Mouse (Mus musculus) midbrain, embryonic 12.5 days (tissue): ENCODE measurements around the gene 4933407L21Rik. TPM values are rescaled to one million over a fixed set of nuclear protein-coding genes. Genes with fewer than 3 reads are reported as not detected.

Experiments used
- ATAC-seq: fragments of 200-750 bp; cut with Nextera tagmentation; 2 replicates; pipeline ENCODE4 v1.8.0; 2017; ENCODE audit warnings: low read depth, moderate TSS enrichment, moderate library complexity; ENCODE audit not compliant: low FRiP score
- H3K27ac ChIP-seq: fragments of 300-500 bp; sonication (generic); replicated peaks from 2 replicates; pipeline ENCODE4 v1.5.1; 2016; ENCODE audit warnings: mild to moderate bottlenecking
- H3K27me3 ChIP-seq: fragments of 300-500 bp; sonication (generic); 2 replicates; pipeline ENCODE4 v1.6.1; 2016; ENCODE audit warnings: mild to moderate bottlenecking
- H3K36me3 ChIP-seq: fragments of 300-500 bp; sonication (generic); 2 replicates; pipeline ENCODE4 v1.6.1; 2016
- H3K4me1 ChIP-seq: fragments of 300-500 bp; sonication (generic); 2 replicates; pipeline ENCODE4 v1.6.1; 2016
- H3K4me2 ChIP-seq: fragments of 300-500 bp; sonication (generic); replicated peaks from 2 replicates; pipeline ENCODE4 v1.6.1; 2016; ENCODE audit warnings: mild to moderate bottlenecking, moderate library complexity
- H3K4me3 ChIP-seq: fragments of 300-500 bp; sonication (generic); 2 replicates; pipeline ENCODE4 v1.5.1; 2016; ENCODE audit warnings: mild to moderate bottlenecking
- H3K9ac ChIP-seq: fragments of 300-500 bp; sonication (generic); replicated peaks from 2 replicates; pipeline ENCODE4 v1.6.1; 2016; ENCODE audit warnings: mild to moderate bottlenecking, moderate library complexity
- H3K9me3 ChIP-seq: fragments of 300-500 bp; sonication (generic); 2 replicates; pipeline ENCODE4 v1.6.1; 2016; ENCODE audit warnings: mild to moderate bottlenecking
- WGBS: fragments of 180-500 bp; shearing (Covaris S2); methylation state at CpG from one replicate; pipeline ENCODE4 v1.1.7; 2016; 5-methylcytosine and 5-hydroxymethylcytosine counted together
- polyA plus RNA-seq: library from polyadenylated mRNA; unstranded; fragments of >200 nt; fragmentation: Nextera tagmentation; extraction: Ambion mirVana; gene quantifications from 2 replicates; pipeline ENCODE4 v1.2.1, GENCODE M21; 2016

The 4933407L21Rik gene
- polyA plus RNA-seq, 1 experiment from 2014 or later: 3.0 TPM

DNA sequence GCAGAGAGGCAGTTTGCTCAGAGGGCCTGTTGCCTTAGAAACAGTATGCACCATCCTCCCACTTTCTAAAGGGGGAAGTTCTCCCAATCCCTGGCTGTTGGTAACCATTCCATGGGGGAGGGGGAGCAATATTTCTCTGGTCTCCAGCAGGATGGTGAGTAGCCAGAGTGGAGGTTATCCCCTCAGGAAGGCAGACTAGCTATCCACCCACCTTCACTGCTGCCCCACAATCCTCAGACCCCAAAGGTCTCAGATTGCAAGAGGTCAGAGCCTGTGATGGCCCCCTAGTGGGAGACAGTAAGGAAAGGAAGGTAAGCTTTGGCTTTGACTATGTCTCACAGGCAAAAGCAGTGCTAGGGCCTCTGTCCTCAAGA is 28.9 kb upstream of the 4933407L21Rik start:
- Histone ChIP-seq H3K4me1 (peaks cover 75% of the 10 kb centered on the region), H3K36me3 (peaks cover 14% of the 10 kb centered on the region), H3K9ac (peak overlapping the region; percentile 29; the same call in 1 of the 2 replicates), H3K27ac (peak overlapping the region; percentile 73), H3K4me2 (peak overlapping the region; percentile 85), H3K4me3 (no peak overlapping the region), H3K27me3 (no peaks in the 10 kb centered on the region), H3K9me3 (no peaks in the 10 kb centered on the region)
- no peak for ATAC-seq

DNA sequence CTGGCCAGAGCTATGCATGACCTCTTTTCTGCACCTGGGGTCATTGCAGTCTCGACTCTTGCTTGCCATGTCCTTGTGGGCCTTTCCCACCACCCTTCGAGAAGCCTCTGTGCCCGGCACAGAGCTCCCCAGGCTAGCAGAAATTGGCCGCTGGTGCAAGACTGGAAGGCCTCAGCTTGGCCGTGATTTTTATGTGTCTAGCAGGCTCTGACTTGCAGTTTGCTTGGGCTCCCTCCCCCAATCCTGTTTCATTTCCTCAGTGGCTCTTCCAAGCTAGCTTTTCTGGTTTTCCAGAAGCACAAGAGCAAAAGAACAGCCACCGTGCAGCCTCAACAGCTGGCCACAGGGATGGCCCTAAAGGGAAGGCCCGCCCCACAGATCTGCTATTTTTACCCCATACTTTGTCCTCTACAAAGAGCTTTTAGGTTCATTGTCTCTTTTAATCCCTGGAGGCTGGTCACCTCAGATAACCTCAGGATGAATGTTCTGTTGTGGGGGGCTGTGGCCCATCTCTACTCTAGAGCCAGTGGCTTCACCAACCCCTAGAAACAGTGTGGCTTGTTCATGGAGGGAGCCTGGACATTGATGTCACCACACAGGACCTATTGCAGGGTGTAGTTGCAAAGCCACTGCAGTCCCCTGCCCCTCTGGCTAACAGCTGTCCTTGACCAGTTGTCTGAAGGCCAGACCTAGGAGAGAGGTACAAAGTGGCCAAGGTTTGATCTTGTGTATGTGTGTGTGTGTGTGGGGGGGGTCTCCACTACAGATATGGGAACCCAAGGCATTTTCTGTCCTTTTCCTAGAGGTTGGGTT is 27.6 kb upstream of the 4933407L21Rik start:
- no peak overlapping the region for H3K27ac ChIP-seq

DNA sequence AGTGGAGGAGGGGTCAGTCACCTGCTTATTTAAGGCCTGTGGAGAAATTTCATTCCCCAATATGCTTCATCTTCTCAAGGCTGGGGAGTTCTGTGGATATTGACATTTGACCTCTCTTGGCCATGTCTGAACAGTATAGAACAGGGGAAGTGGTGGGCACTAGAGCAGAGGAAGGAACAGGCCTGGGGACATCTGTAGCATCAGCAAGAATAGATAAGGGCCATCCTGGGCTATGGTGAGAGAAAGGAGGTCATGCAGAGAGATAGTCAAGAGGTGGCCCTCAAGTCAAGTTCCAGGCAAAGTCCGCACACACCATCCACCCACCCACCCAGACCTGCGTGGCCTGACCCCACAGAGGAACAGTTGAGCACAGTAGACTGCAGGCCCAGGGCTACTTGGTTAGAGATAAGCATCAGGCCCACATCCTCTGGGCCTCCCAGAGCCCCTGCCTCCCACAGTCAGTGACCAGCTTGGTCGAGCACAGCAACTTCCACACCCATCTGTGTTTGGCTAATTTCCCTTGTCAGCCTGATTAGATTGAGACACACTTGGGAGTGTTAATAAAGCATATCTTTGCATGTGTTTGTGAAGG is 26.7 kb upstream of the 4933407L21Rik start:
- Histone ChIP-seq H3K9me3 (no peaks in the 10 kb centered on the region), H3K27ac (peak overlapping the region; percentile 39), H3K4me3 (no peak overlapping the region), H3K4me2 (no peak overlapping the region), H3K9ac (no peak overlapping the region), H3K27me3 (no peaks in the 10 kb centered on the region), H3K36me3 (peaks cover 35% of the 10 kb centered on the region), H3K4me1 (peaks cover 60% of the 10 kb centered on the region)
- 79% methylated on average over 3 of the region's 3 CpGs for WGBS
- peak; percentile 47 for ATAC-seq

More for the DNA sequence above, 27.6 kb upstream of the 4933407L21Rik start:
- Histone ChIP-seq H3K4me2 (no peak overlapping the region), H3K4me3 (no peak overlapping the region), H3K4me1 (peaks cover 69% of the 10 kb centered on the region), H3K9ac (no peak overlapping the region), H3K9me3 (no peaks in the 10 kb centered on the region), H3K36me3 (peaks cover 27% of the 10 kb centered on the region), H3K27me3 (no peaks in the 10 kb centered on the region)
- 67% methylated on average over 7 of the region's 7 CpGs for WGBS
- no peak for ATAC-seq

DNA sequence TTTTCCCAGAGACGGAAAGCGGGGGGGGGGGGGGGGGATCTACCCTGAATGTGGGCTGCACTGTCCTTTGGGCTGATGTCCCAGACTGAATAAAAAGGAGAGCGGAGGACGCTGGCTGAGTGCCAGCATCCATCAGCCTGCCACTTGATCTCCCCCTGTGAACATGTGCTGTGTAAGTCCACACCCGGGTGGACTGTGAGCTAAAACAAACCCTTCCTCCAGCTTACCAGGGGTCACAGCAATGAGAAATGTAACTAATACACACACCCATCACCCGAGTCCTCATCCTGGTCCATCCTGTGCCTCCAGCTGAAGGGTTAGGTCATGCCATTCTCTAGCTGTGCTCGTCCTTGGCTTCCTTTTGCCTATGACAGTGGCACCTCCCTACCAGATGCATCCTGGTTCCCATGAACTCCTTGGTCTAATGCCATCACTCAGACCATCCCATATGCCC is 26.1 kb upstream of the 4933407L21Rik start:
- 54% methylated on average over 7 of the region's 7 CpGs for WGBS
- no peak overlapping the region for H3K4me3 ChIP-seq
- H3K4me1 ChIP-seq: peaks cover 55% of the 10 kb centered on the region
- no peak overlapping the region for H3K4me2 ChIP-seq
- no peaks in the 10 kb centered on the region for H3K27me3 ChIP-seq
- peak; percentile 64 for ATAC-seq
- no peak overlapping the region for H3K9ac ChIP-seq
- H3K9me3 ChIP-seq: no peaks in the 10 kb centered on the region
- H3K27ac ChIP-seq: peak overlapping the region; percentile 39
- H3K36me3 ChIP-seq: peaks cover 41% of the 10 kb centered on the region

DNA sequence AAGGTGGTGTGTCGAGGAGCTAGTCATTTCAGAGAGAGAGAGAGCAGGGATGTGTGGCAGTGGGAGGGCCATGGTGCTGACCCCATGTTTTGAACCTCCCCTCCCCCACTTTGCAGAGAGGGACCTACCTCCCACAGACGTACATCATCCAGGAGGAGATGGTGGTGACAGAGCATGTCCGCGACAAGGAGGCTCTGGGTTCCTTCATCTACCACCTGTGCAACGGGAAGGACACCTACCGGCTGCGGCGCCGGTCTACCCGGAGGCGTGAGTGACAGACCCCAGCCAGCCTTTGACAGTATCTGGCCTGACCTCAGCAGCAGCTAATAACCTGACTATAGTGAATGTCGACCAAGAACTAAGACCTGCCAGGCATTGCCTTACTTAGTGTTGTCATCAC is 21.4 kb upstream of the 4933407L21Rik start:
- Histone ChIP-seq H3K4me3 (no peak overlapping the region), H3K36me3 (peaks cover 61% of the 10 kb centered on the region), H3K4me1 (peaks cover 9% of the 10 kb centered on the region), H3K4me2 (no peak overlapping the region), H3K9ac (no peak overlapping the region), H3K9me3 (no peaks in the 10 kb centered on the region), H3K27me3 (no peaks in the 10 kb centered on the region), H3K27ac (no peak overlapping the region)
- WGBS: 93% methylated on average over 12 of the region's 12 CpGs
- no peak for ATAC-seq

DNA sequence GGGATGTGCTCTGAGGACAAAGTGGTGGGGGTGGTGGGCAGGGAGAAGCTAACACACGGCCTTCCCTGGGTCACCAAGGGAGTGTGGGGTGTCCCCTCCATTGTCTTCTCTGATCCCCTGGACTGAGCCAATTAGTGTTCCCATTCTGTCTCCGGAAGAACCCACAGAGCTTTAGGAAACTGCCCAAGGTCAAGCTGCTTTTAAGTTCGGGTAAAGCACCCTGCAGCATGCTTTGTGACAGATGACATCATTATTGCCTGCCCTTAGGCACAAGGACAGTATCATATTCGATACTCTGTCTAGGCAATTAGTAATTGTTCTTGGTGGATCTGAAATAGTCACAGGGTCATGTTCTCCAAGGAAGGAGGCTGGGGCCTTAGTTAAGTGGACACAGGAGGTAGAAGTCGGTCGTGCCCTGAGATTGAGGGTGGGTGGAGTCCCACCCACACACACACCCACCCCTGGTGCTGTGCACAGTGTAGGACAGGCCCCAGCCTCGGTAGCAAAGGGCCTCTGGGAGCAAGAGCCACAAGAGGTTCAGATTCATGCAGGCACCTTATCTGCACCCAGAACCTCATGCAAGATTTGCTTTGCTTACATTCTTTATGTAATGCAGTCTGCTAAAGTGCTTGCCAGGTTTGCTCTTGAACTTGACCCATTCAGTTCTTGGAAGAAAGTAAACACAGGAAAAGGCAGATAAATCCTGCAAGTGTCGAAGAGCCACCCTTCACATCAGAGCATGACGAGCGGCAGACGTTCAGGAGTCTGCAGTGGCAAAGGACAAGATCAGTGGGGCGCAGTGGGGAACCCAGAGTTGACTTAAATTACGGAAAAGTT is 19.3 kb upstream of the 4933407L21Rik start:
- H3K27me3 ChIP-seq: no peaks in the 10 kb centered on the region
- ATAC-seq: 0 out of 2 replicates have a peak, but pooled peaks have one; percentile 45
- no peak overlapping the region for H3K4me2 ChIP-seq
- H3K9me3 ChIP-seq: no peaks in the 10 kb centered on the region
- H3K9ac ChIP-seq: no peak overlapping the region
- H3K36me3 ChIP-seq: peaks cover 50% of the 10 kb centered on the region
- peak overlapping the region; percentile 8; the same call in 1 of the 2 replicates for H3K27ac ChIP-seq
- H3K4me1 ChIP-seq: no peaks in the 10 kb centered on the region
- WGBS: 69% methylated on average over 13 of the region's 13 CpGs
- H3K4me3 ChIP-seq: no peak overlapping the region

DNA sequence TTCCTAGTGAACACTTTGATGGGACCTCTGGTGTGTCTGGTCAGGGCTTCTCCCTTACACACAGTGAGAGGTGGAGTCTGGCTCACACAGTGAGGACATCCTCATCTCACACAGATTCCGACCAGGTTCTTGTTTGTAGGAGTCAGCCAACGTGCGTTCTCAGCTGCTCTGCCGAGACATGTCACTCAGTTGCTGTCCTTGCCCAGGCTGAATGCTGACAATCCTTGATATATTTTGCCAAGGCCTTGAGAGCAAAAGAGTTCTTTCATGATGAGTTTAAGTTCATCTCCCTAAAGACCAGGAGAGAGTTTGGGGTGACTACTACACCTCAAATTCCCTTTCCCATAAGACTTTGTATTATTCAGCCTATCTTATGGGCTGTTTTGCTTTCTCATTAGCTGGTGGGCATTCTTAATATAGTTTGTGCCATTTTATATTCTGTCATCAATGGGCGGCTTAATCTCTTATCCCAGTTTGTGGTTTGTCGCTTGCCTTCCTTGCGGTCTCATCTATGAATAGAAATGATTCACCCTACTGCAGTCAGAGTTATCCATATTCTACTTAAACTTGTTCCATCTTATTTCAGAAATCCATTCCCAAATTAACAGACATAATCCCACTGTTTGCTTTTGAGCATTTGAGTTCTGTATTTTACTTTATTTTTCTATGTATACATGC is 15.1 kb upstream of the 4933407L21Rik start:
- peaks cover 9% of the 10 kb centered on the region for H3K36me3 ChIP-seq
- WGBS: 95% methylated on average over 7 of the region's 7 CpGs
- no peak overlapping the region for H3K27ac ChIP-seq
- ATAC-seq: no peak
- H3K9me3 ChIP-seq: no peaks in the 10 kb centered on the region
- no peak overlapping the region for H3K4me2 ChIP-seq
- no peak overlapping the region for H3K4me3 ChIP-seq
- H3K27me3 ChIP-seq: 0 out of 2 replicates have a peak, but pooled peaks cover 2% of the 10 kb centered on the region
- peaks cover 21% of the 10 kb centered on the region for H3K4me1 ChIP-seq
- H3K9ac ChIP-seq: no peak overlapping the region

DNA sequence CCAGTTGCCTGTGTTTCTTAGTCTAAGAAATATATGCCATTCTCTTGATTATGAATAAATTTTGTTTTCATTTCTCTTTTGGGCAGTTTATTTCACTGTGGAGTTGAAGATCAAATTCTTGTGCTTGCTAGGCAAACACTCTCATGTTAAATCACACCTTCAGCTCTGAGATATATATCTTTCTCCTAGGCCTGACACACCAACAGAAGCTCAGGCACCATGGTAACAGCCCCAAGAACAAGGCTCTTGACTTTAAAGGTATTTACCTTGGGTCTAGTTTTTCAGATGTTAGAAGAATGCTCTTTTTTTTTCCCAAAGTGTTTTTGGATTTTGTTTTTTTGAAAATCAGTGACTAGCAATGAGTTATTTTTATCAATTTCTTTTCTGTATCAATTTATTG is 12.4 kb upstream of the 4933407L21Rik start:
- peaks cover 21% of the 10 kb centered on the region for H3K4me1 ChIP-seq
- ATAC-seq: no peak
- H3K27ac ChIP-seq: no peak overlapping the region
- no peak overlapping the region for H3K4me3 ChIP-seq
- no peaks in the 10 kb centered on the region for H3K9me3 ChIP-seq
- no peaks in the 10 kb centered on the region for H3K36me3 ChIP-seq
- no peak overlapping the region for H3K9ac ChIP-seq
- no peak overlapping the region for H3K4me2 ChIP-seq
- H3K27me3 ChIP-seq: peaks cover 20% of the 10 kb centered on the region

DNA sequence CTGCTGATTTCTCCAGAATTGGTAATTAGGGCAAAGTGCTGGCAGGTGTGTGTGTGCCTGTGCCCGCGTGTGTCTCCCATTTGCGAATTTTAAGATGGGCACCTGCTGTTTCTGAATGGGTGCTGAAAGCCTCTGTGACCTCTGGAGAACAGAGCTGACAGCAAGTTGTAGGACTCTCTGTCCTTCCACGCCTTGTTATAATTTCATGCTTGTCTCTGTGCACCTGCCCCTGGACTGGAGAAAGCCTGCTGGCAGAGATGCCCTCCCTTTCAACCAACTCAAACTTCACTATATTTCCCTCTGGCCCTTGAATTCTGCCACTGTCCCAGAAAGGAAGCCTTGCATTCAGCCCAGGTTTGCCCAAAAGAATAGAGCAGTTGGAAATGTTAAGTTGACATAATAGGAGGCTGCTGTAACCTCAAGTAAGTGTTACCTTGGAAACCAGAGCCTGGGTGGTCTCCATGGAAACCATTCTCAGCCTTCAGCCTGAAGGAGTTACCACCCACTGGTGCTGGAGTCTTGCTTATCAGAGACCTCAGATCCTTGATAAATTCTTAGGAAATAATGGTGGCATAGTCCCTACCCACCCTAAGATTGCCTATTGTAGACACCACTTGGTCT is 11.3 kb upstream of the 4933407L21Rik start:
- H3K4me3 ChIP-seq: no peak overlapping the region
- H3K4me1 ChIP-seq: peaks cover 25% of the 10 kb centered on the region
- no peaks in the 10 kb centered on the region for H3K36me3 ChIP-seq
- no peaks in the 10 kb centered on the region for H3K9me3 ChIP-seq
- peak overlapping the region; percentile 4 for H3K4me2 ChIP-seq
- H3K9ac ChIP-seq: no peak overlapping the region
- peak; percentile 89 for ATAC-seq
- peaks cover 20% of the 10 kb centered on the region for H3K27me3 ChIP-seq
- H3K27ac ChIP-seq: peak overlapping the region; percentile 73
- 12% methylated on average over 4 of the region's 4 CpGs for WGBS

DNA sequence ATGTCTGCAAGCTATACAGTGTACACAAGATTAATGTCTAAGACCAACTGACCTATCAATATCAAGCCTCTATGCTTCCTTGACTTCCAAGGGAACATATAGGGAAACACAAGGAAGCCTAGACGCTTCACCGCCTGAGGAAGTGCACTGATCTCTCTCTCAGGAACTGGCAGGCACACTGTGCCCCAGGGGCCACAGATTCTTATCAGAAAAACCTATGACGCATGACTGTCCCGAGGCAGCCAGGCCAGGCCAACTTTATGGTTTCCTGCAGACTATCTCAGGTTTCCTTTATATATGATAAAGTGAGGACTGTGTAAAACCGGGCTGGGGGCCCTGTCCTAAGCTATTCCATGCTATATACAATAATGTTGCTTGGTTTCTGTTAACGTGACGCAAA is 8.7 kb upstream of the 4933407L21Rik start:
- 92% methylated on average over 7 of the region's 7 CpGs for WGBS
- Histone ChIP-seq H3K9ac (no peak overlapping the region), H3K36me3 (no peaks in the 10 kb centered on the region), H3K4me3 (no peak overlapping the region), H3K27ac (no peak overlapping the region), H3K4me1 (peaks cover 35% of the 10 kb centered on the region), H3K9me3 (no peaks in the 10 kb centered on the region), H3K4me2 (no peak overlapping the region), H3K27me3 (peaks cover 20% of the 10 kb centered on the region)
- ATAC-seq: no peak

DNA sequence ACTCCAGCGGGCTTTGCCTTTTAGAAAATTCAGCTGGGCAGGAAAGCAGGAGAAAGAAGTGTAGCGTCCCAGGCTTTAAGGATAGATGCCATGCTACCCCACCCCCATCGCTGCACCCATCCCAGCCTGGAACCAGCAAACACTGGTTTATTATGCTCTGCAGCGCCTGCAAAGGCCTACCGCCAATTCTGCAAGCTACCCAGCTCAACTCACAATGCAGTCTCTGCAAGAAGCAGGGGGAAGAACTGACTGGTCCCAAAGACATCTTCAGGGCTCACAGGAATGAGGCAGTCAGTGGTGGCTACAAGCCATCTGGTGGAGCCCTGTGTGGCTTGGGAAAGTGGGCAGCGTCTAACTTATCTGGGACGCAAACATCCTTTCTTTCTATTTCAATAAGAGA is 6.6 kb upstream of the 4933407L21Rik start:
- Histone ChIP-seq H3K27ac (no peak overlapping the region), H3K9me3 (no peaks in the 10 kb centered on the region), H3K4me1 (peaks cover 28% of the 10 kb centered on the region), H3K4me2 (no peak overlapping the region), H3K4me3 (no peak overlapping the region), H3K36me3 (no peaks in the 10 kb centered on the region), H3K27me3 (peaks cover 20% of the 10 kb centered on the region), H3K9ac (no peak overlapping the region)
- no peak for ATAC-seq
- WGBS: 85% methylated on average over 7 of the region's 7 CpGs
